Mouse (Mus musculus): ENCODE measurements around the gene Aqp3. TPM values are rescaled to one million over a fixed set of nuclear protein-coding genes. Genes with fewer than 3 reads are reported as not detected.
"Not testable (repeated sequence)": the region's sequence is repeated elsewhere in the genome, so short reads cannot be mapped to it uniquely, and the experiment has no call there.

Gene Aqp3
- total RNA-seq, 2 experiments from 2014 or later, result not detected

DNA sequence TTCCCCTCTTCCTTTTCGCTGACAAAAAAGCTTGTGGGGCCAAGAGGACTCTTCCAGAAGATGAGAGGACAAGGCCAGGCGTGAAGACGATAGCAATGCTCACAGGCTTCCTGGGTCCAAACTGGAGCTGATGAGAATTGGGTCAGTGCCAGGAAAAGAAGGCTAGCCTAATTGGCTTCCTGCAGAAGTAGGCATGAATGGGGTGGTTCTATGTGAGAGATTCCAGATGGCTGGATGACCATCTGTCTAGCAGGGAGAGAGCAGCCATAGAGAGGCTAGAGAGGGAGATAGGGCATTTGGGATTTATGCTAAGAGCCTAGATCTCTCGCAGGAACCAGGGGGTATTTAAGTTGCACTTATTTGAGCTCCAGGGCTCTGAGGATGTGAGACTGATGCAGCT lies 9.5 kb upstream of the Aqp3 start:
- no peak for DNase-seq (ENCODE audit: low spot score)

DNA sequence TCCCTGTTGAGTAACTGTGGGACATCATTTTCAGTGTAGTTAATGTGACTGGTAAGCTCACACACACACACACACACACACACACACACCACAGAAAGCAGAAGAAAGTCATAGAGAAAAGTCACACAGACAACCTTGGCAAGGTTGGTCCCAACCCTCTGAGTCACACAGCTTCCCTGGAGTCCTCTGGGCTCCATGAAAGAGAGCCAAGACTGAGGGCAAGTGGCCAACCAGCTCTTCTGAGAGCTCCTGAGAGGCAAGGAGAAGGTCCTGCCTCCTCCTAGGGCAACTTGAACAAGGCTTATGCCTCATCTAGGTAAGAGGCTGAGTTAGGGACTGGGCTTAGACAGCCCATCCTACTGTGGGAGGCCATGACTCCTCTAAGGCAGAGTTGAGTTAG lies 4.9 kb upstream of the Aqp3 start:
- no peak for DNase-seq (ENCODE audit: low spot score)

DNA sequence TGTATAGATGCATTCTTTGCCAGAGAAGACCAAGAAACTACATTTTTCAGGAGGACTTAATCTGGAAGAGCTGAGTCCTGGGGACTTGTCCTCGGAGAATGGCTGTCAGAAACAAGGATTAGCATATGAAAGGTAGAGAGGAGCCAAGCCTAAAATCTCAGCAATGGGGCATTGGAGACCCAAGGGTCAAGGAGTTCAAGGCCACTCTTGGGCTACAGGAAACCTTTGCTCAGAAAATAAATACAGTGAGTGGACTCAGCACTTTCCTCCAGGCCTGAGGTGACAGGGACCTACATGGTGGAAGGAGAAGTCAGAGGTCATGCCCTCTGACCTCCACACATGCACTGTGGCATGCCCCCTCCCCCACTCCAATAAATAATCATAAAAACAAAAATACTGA lies 3.0 kb upstream of the Aqp3 start:
- DNase-seq (ENCODE audit: low spot score), result no peak

DNA sequence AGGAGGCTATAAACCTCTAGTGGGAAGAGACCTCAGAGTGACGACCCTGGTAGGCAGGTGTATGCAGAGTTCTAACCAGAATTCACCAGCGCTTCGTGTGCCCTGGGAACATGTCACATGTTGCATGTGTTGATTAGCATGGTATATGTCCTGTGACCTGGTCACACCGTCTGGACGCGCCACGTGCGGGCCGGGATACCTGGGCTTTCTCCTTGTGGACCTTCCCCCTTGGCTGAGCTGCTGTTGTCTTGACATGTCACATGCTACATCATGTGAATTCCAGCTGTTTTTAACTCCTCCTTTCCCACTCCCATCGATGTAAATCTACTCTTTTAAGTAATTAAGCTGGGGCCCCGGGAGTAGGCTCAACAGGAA lies 581 bp upstream of the Aqp3 start:
- no peak for DNase-seq (ENCODE audit: low spot score)

DNA sequence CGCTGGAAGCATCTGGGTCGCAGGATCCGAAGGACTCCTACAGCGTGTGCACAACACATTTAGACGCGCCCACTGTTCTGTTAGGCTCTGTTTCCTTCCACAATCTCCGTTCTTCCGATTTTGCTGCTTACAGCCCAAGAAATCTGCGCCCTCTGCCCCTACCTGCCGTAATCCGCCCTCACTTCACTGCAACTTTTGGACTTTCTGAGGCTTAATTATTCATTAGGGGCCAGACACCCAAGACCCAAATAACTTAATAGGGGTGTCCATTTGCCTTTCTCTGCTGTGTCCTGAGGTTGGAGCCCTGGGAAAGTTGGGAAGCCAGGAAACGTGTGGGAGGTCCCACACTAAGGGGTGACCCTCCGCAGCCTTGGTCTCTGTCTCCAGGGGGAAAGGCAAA lies 602 bp downstream of the Aqp3 start:
- DNase-seq (ENCODE audit: low spot score), result no peak

DNA sequence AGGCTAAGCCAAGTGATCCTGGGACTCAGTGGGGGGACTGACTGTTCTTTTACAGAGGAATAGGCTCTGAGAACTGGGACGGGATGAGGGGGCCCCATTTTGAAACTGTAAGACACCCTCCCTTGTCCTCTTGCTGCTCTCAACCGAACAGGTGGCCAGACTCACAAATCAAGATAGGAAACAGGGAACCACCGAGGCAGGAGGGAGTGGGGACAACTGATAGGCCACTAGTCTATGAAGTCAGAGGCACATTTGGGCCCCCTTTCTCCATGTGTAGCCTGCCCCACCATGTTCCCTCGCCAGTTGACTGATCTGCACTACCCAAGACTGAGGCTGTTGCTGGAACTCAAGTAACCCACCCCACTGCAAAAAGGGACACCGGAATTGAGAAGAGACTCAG lies 1.2 kb downstream of the Aqp3 start:
- DNase-seq (ENCODE audit: low spot score), result no peak

DNA sequence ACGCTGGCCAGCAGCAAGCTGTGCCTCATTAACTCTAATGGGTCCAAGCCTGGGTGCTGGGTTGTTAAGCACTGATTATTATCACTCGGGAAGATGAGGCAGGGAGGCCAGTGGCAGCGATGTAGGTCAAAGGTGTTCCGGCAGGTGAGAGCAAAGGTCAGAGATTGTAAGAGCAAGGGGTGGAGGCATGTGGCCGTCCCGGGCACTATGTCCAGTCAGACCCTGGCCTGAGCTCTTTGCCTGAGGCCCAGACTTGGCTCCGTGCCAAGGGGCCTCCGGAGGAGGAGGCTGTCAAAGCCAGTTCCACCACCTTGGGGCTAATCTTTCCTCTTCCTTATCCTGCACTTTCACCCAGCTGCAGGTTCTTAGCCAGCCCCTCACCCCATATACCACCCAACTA lies 1.8 kb downstream of the Aqp3 start:
- DNase-seq (ENCODE audit: low spot score), result no peak

DNA sequence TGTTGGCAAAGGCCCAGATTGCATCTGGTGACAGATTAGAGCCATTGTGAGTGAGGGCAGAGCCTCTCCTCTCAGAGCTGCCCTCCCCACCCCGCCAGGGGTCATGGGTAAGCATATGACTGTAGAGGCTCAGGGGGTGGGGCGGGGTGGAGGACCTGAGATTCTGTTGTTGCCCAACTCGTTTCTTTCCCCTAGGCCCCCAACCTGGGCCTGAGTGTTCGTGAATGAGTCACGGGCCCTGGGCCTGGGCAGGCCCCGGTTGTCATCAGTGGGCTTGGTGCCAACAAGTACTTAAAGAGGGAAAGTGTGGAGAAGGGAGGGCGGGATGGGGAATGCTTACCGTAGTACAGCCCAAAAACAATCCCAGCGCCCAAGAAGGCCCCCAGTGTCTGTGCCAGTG lies 3.6 kb downstream of the Aqp3 start:
- no peak for DNase-seq (ENCODE audit: low spot score)

DNA sequence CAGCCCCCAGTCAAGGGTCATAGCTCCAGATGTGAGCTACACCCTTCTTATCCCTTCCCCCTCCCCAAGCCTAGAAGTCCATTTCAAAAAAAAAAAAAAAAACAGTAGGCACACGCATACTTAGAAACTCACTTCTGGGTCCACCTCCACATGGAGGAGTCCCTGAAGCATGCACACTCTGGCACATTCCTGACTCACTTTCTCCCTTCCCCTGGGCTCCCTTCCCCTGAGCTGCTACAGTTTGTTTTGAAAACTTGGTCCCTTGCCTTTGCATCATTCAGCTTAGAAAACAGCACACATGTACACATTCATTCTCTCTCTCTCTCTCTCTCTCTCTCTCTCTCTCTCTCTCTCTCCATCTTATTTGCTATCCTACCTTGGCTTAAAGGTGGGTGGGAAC lies 5.0 kb downstream of the Aqp3 start:
- no peak for DNase-seq (ENCODE audit: low spot score)

DNA sequence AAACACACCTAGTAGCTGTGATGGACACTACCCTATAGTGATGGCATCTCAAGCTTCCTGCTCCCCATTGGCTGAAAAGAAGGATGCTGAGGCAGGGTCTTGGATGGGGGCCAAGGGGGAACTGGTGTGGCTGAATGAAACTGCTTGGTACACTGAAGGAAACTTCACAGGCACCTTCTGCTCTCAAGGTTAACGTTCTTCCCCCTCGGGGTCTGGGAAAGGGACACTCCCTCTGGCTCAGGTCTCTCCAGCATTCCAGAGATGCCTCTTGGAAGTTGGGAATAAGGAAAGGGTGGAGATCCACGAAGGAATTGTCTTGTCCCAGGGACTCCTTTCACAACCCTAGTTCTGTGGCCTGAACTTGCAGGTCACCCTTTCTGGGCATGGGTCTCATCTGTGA lies 6.6 kb downstream of the Aqp3 start:
- DNase-seq (ENCODE audit: low spot score), result no peak

DNA sequence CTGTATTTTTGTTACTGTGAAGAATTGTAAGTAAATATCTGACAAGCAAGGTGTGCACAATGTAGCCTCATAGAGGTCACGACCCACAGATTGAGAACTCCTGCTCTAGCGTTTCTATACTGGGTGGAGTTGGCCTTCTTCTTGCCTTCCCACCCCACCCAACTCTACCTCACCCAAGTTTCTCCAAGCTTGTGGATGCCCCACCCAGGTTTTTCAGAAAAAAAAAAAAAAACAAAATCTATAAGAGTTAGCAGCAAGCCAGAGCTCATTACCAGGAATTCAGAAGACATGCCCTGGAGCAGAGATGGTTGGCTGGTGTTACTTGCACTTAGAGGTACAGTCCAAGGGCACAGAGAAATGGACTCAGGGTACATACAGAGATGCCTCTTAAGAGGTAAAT lies 8.3 kb downstream of the Aqp3 start:
- no peak for DNase-seq (ENCODE audit: low spot score)

DNA sequence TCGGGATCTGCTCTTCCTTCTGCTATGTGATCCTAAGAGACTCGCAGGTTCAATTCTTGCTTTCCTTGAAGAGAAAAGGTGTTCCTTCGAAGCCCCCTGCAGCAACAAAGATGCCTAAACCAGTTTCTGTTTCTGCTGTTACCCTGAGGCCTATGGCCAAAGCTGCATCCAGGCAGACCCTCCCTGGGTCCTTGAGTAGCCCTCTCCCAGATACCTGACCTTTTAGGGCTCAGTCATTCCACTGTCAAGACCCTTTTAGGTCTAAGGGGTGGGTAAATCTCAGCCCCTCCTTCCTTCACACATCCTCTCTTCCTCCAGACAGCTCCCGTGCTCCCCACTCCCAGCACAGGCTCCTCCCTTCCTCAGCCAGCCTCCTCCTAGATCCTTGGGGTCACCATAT lies 8.8 kb downstream of the Aqp3 start:
- no peak for DNase-seq (ENCODE audit: low spot score)

DNA sequence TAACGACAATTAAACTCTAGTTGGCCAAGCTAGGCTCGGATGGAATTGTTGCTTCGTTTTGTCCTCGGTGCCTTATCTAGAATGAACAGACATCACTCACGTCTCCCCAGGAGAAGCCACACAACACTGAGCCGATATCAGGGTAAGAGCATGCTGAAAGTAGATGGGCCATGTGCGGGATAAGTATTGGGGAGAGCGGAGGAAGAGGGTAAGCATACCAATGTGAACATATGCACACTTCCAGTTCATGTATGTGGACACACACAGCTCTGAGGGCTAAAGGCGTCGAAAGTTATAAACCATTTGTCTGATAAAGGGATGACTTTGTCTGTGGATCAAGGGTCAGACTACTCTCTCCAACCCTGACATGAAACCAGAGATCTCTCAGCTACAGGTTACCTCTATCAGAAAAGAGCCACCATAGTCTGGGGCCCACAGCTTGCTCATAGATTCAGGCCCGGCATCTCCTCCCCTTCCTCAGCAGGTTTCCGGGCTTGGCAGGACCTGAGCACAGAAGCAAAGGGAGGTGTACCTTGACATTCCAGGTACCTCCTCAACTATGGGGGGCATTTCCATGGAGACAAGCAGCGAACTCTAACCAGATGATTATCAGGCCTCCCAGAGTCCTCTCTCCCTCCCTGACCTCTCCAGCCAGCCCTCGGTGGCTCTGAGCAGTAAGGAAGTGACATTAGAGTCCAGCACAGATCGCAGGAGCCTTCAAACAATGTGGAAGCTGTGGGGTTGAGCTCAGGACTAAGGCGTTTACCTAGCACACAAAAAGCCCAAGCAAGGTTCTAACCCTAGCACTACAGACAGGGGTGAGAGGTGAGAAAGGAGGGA lies 10.3 kb downstream of the Aqp3 start:
- no peak for DNase-seq (ENCODE audit: low spot score)

DNA sequence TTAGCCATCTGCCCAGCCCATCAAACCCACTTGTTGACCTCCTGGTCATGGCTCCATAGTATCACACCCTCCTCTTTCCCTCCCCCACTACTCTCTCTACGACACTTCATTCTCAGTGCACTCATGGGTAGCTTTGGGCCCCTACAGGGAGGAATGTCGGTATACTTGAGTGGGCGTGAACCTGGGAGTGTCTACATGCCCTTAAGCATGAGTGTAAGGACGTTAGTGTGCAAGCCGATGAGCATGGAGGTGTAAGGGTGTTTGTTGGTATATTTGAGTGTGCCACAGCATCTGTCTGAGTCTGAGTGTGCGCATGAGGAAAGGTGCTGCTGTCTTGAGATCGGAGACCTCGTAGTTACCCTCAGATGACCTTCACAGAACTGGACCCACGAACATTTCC lies 11.0 kb downstream of the Aqp3 start:
- DNase-seq (ENCODE audit: low spot score), result no peak

DNA sequence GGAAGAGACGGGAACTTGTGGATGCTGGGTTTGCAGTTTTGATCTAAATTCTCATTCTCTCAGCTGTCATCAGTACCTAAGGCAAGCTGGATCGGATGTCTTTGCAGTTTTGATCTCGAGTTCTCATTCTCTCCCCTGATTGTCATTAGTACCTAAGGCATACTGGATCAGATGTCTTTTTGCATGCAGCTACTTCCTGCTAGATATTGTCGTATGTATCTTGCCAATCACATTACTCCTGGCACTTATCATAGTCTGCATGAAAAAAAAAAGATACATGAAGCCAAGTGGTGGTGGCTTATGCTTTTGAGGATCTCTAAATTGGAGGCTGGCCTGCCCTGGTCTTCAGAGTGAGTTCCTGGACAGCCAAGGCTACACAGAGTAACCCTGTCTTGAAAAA lies 13.2 kb downstream of the Aqp3 start:
- no peak for DNase-seq (ENCODE audit: low spot score)

DNA sequence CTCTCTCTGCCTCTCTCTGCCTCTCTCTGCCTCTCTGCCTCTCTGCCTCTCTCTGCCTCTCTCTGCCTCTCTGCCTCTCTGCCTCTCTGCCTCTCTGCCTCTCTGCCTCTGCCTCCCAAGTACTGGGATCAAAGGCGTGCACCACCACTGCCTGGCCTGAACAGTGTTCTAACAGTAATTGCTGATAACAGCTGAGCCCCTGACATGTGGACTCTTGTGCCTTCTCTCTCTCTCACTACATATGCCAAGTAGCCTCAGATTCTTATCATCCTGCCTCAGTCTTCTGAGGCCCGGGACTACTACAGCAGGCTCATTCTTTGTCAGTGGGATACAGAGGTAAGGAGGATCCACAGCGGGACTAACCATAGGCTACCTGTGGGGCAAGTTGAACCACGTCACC lies 15.2 kb downstream of the Aqp3 start:
- DNase-seq (ENCODE audit: low spot score), result not testable (repeated sequence)

DNA sequence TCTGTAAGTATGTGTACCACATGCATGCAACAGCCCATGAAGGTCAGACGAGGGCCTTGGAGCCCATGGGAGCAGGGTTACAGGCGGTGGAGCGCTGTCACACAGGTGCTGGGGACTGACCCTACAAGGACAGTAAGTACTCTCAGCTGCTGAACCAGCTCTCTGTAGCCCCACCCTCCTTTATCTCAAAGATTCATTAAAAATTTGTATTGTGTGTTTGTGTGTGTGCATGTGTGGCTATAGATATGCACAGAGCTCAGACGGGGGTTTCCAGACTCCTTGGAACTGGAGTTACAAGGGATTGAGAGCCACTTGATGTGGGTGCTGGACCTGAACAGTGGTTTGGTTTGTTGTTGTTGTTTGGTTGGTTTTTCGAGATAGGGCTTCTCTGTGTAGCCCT lies 16.2 kb downstream of the Aqp3 start:
- no peak for DNase-seq (ENCODE audit: low spot score)

DNA sequence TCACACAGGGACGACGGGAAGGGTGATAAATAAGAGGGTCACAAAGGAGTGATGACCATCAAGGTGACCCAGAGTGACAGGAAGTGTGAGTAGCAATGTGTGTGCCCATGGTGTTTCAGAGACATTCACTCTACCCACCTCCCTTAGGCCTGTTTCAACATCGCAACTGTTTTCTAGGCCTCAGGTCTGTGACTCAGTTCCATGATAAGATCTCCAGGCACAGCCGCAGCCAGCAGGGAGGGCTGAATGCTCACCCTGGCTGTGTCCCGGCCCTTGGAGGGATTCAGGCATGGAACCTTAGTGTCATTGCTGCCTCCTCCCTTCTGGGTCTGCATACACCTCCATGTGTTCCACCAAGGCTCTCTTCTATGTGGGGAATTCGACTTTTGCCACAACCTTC lies 19.3 kb downstream of the Aqp3 start:
- no peak for DNase-seq (ENCODE audit: low spot score)

DNA sequence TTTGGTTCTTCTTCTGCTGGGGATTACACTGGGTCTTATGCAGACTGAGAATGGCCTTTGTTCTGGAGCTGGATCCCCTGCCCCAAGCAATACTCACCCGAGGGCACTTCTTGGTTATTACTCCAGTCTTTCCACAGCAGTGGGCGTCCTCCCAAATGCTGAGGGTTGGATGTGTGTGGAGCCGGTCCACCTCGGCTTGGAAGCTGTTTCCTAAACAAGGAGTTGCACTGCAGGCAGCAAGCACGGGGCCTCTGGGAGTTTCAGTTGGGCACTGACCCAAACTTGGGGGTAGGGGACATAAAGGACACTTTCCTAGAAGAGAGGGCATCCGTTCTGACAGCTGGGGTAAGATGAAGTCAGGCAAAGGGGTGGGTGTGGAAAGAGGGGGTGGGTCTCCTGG lies 23.5 kb downstream of the Aqp3 start:
- DNase-seq (ENCODE audit: low spot score), result no peak

DNA sequence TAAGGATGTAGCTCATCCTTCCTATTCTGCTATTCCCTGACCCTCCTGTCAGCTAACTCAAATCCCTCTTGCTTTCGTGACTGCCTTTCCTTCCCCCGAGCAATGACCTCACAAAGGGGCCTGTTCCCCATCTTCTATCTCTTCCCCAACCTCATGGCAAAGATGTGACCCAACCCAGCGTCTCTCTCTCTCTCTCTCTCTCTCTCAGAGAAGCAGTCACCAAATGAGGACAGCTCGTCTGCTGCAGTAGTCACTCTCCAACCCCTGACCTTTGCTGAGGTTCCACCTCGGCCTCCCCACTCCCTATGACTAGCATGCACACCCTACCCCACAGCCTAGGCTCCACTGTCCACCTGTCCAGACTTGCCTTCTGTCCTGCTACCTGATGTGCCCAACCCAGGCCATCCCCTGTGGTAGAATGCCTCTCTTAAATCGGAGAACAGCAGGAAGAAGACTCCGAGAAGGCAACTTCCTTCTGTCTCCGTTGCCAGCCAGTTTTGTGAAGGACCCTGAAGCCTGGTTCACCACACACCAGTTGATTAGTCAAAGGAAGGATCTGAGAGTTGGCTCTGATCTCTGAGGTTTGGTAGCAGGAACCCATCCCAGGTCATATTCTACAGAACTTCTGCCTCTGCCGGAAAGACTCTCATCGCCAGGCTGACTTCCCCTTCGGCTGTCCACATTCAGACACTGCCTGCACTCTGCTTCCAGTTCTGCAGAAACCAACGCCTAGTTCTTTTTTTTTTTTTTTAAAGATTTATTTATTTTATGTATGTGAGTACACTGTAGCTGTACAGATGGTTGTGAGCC lies 24.8 kb downstream of the Aqp3 start:
- no peak for DNase-seq (ENCODE audit: low spot score)

DNA sequence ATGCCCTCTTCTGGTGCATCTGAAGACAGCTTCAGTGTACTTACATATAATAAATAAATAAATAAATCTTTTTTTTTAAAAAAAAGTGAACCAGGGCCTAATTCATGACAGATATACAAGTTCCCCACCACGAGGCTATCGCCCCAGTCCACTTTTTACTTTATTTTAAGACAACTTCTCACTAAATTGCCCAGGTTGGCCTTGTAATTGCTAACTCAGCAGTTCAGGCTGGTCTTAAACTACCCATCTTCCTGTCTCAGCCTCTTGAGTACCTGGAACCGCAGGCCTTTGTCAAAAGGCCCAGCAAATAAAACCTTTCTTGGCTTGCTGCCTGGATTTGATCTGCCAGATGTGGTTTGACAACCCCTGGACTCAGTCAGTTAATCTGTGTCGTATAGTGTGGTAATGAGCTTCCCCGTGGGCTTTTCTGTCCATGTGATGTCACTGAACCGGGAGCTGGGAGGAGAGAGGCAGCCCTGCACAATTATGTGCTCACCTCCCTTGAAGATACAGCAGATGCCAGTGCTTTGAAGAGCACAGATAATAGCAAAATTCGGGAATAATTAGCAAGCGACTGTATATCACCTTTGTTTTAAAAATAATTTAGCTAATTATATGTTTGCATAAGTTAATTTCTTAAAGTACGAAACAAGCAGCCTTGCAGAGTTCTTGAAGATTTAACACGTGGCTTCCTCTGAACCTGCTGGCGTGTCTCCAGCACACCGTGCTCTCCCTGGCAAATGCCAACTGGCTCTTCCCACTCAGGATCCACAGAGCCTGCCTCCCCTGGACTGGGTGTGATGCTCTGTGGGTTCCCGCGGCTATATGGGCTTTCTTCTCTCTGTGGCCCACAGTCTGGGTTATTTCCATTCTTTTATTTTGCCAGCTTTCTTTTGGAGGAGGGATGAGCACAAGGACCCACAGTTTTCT lies 26.2 kb downstream of the Aqp3 start:
- no peak for DNase-seq (ENCODE audit: low spot score)

DNA sequence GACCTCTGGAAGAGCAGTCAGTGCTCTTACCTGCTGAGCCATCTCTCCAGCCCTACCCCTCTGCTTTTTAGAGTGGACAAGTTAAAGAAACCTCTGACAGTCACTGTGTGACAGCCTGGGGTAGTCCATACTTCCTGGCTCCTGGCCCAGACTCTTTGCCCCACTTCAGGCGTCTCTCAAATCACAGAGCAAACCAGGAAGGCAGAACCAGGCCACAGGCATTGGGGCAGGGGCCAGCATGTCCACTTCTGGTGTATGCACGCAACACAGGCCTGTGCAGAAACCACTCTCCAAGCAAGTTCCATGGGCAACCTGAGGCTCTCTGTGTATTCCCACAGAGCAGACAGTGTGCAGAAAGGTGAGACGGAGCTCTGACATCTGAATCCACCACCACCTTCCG lies 32.8 kb downstream of the Aqp3 start:
- no peak for DNase-seq (ENCODE audit: low spot score)

Measured in gastrocnemius, adult 18-20 months (tissue).